ENCODE assay signal across 19 mouse cellular contexts in genomic region chr8:94841183-94841582, GRCm38 (mm10). TPM values are rescaled to one million over a fixed set of nuclear protein-coding genes. Genes with fewer than 3 reads are reported as not detected.
DNase-seq lines count a peak whose midpoint lies in the region; ATAC-seq and TF ChIP-seq lines count a peak whose summit lies in the region.
"Had no signal": no experiment of that assay in that cellular context is flagged by ENCODE, and none has a peak within 500 bp of the region (broad histone marks: within the 10 kb centered on the region; RNA-seq: fewer than 3 reads in every experiment).

No protein-coding gene starts in this region.

- H3K4me2 ChIP-seq in heart, embryonic 12.5 days: no peak overlapping the region
- H3K4me2 ChIP-seq in kidney, postnatal 0 days (ENCODE audit: low read length): no peak overlapping the region
- H3K4me2 ChIP-seq in lung, postnatal 0 days (replicated peaks; ENCODE audit: low read depth, low read length): no peak overlapping the region
- H3K4me2 ChIP-seq: embryonic facial prominence, embryonic 13.5 days; forebrain, embryonic 12.5 days; heart, embryonic 15.5 days; hindbrain, embryonic 14.5 days had no signal

- TF ChIP-seq EP300 in lung, postnatal 0 days (IDR thresholded peaks at IDR 0.05): no peak

- no peaks in the 10 kb centered on the region for H3K9me3 ChIP-seq in heart, embryonic 12.5 days (replicated peaks)
- H3K9me3 ChIP-seq in kidney, postnatal 0 days (replicated peaks; ENCODE audit: low read length): no peaks in the 10 kb centered on the region
- H3K9me3 ChIP-seq in lung, postnatal 0 days (ENCODE audit: low read length): no peaks in the 10 kb centered on the region
- H3K9me3 ChIP-seq: embryonic facial prominence, embryonic 13.5 days; forebrain, embryonic 12.5 days; heart, embryonic 10.5 days; heart, embryonic 15.5 days had no signal

- H3K27ac ChIP-seq in heart, embryonic 12.5 days (ENCODE audit: poor library complexity, severe bottlenecking): no peak overlapping the region
- H3K27ac ChIP-seq in kidney, postnatal 0 days: no peak overlapping the region
- H3K27ac ChIP-seq in lung, postnatal 0 days (ENCODE audit: low read length): no peak overlapping the region
- H3K27ac ChIP-seq: embryonic facial prominence, embryonic 13.5 days; forebrain, embryonic 12.5 days; heart, embryonic 10.5 days; heart, embryonic 15.5 days; hindbrain, embryonic 14.5 days had no signal

- WGBS in heart, embryonic 12.5 days: 41% methylated on average over 2 of the region's 2 CpGs
- WGBS in kidney, postnatal 0 days: 60% methylated on average over 2 of the region's 2 CpGs
- 42% methylated on average over 2 of the region's 2 CpGs for WGBS in lung, postnatal 0 days

- no peak overlapping the region for H3K4me3 ChIP-seq in heart, embryonic 12.5 days
- no peak overlapping the region for H3K4me3 ChIP-seq in kidney, postnatal 0 days (replicated peaks; ENCODE audit: low read depth, low read length)
- no peak overlapping the region for H3K4me3 ChIP-seq in lung, postnatal 0 days (ENCODE audit: low read depth, low read length)
- H3K4me3 ChIP-seq: embryonic facial prominence, embryonic 13.5 days; forebrain, embryonic 12.5 days; heart, embryonic 10.5 days; heart, embryonic 15.5 days had no signal

- ATAC-seq in heart, embryonic 12.5 days (ENCODE audit: insufficient number of reproducible peaks, low FRiP score): no peak
- no peak for ATAC-seq in kidney, postnatal 0 days (replicated peaks; ENCODE audit: low FRiP score, low read depth)
- ATAC-seq in lung, postnatal 0 days: no peak

- peak; percentile 52 for DNase-seq in heart, adult 11 months
- DNase-seq in kidney, postnatal 0 days (ENCODE audit: low spot score): no peak
- no peak for DNase-seq in kidney, postnatal 25 days
- DNase-seq in lung, postnatal 0 days (ENCODE audit: low spot score): peak; percentile 46
- no peak for DNase-seq in lung, adult 18-20 months
- no peak for DNase-seq in frontal cortex, postnatal 25 days (ENCODE audit: low spot score in 2 of 2)
- DNase-seq: adrenal gland, adult 2 months; adrenal gland, postnatal 25 days; cerebellum, adult 18-20 months; cerebellum, adult 9-11 months; cerebellum, postnatal 36 days; gastrocnemius, postnatal 10 days; heart, postnatal 14 days had no signal

- peaks cover 37% of the 10 kb centered on the region for H3K36me3 ChIP-seq in heart, embryonic 12.5 days
- peaks cover 20% of the 10 kb centered on the region for H3K36me3 ChIP-seq in kidney, postnatal 0 days (ENCODE audit: insufficient read depth, low read length)
- peaks cover 14% of the 10 kb centered on the region; the same call in 1 of the 2 replicates for H3K36me3 ChIP-seq in lung, postnatal 0 days (ENCODE audit: insufficient read depth, low read length)

- H3K9ac ChIP-seq in heart, embryonic 12.5 days: no peak overlapping the region
- peak overlapping the region; percentile 18; the same call in 1 of the 2 replicates for H3K9ac ChIP-seq in kidney, postnatal 0 days (ENCODE audit: low read depth, low read length)
- no peak overlapping the region for H3K9ac ChIP-seq in lung, postnatal 0 days (replicated peaks; ENCODE audit: low read depth)
- H3K9ac ChIP-seq: embryonic facial prominence, embryonic 13.5 days; forebrain, embryonic 12.5 days; heart, embryonic 15.5 days; hindbrain, embryonic 14.5 days had no signal

- no peaks in the 10 kb centered on the region for H3K27me3 ChIP-seq in heart, embryonic 12.5 days (replicated peaks)
- no peaks in the 10 kb centered on the region for H3K27me3 ChIP-seq in kidney, postnatal 0 days (ENCODE audit: insufficient read depth, low read length)
- no peaks in the 10 kb centered on the region for H3K27me3 ChIP-seq in lung, postnatal 0 days (replicated peaks; ENCODE audit: insufficient read depth, low read length)
- H3K27me3 ChIP-seq: embryonic facial prominence, embryonic 13.5 days; forebrain, embryonic 12.5 days; heart, embryonic 15.5 days had no signal

- peaks cover 13% of the 10 kb centered on the region for H3K4me1 ChIP-seq in heart, embryonic 12.5 days (replicated peaks)
- H3K4me1 ChIP-seq in kidney, postnatal 0 days (replicated peaks; ENCODE audit: insufficient read depth, low read length): peaks cover 8% of the 10 kb centered on the region; the same call in 1 of the 2 replicates
- peaks cover 5% of the 10 kb centered on the region; the same call in 1 of the 2 replicates for H3K4me1 ChIP-seq in lung, postnatal 0 days (ENCODE audit: insufficient read depth, low read depth, low read length)

- TF ChIP-seq CTCF in kidney, postnatal 0 days (IDR thresholded peaks at IDR 0.05; ENCODE audit: low read depth): peak; percentile 34
- TF ChIP-seq CTCF in lung, postnatal 0 days (IDR thresholded peaks at IDR 0.05): peak; percentile 32

RNA-seq across cellular contexts. Expression of gene Ciapin1, which starts 3.0 kb away (rescaled TPM):
- polyA plus RNA-seq in heart, embryonic 12.5 days (2016; fragmentation: Nextera tagmentation; extraction: Ambion mirVana): 102 and 109 TPM in 2 replicates
- polyA plus RNA-seq in kidney, postnatal 0 days (2015; fragmentation: Nextera tagmentation; extraction: Ambion mirVana): 112 and 129 TPM in 2 replicates
- polyA plus RNA-seq in lung, postnatal 0 days (2015; fragmentation: Nextera tagmentation; extraction: Ambion mirVana): 66.7 and 74.5 TPM in 2 replicates

RNA-seq across cellular contexts. Expression of gene Coq9, which starts 3.1 kb away (rescaled TPM):
- polyA plus RNA-seq in heart, embryonic 12.5 days (2016; fragmentation: Nextera tagmentation; extraction: Ambion mirVana): 118 and 121 TPM in 2 replicates
- 101 and 108 TPM in 2 replicates for polyA plus RNA-seq in kidney, postnatal 0 days (2015; fragmentation: Nextera tagmentation; extraction: Ambion mirVana)
- polyA plus RNA-seq in lung, postnatal 0 days (2015; fragmentation: Nextera tagmentation; extraction: Ambion mirVana): 47.1 and 51.4 TPM in 2 replicates

RNA-seq across cellular contexts. Expression of gene Polr2c, which starts 16.1 kb away (rescaled TPM):
- 122 and 126 TPM in 2 replicates for polyA plus RNA-seq in heart, embryonic 12.5 days (2016; fragmentation: Nextera tagmentation; extraction: Ambion mirVana)
- 129 and 132 TPM in 2 replicates for polyA plus RNA-seq in kidney, postnatal 0 days (2015; fragmentation: Nextera tagmentation; extraction: Ambion mirVana)
- polyA plus RNA-seq in lung, postnatal 0 days (2015; fragmentation: Nextera tagmentation; extraction: Ambion mirVana): 98.4 and 103 TPM in 2 replicates

RNA-seq across cellular contexts. Expression of gene Ccl17, which starts 30.9 kb away (rescaled TPM):
- 0.75 TPM in 1 of 2 replicates, not detected in the other for polyA plus RNA-seq in heart, embryonic 12.5 days (2016; fragmentation: Nextera tagmentation; extraction: Ambion mirVana)
- 0.69 and 1.2 TPM in 2 replicates for polyA plus RNA-seq in kidney, postnatal 0 days (2015; fragmentation: Nextera tagmentation; extraction: Ambion mirVana)
- polyA plus RNA-seq in lung, postnatal 0 days (2015; fragmentation: Nextera tagmentation; extraction: Ambion mirVana): 5.7 and 9.1 TPM in 2 replicates
- polyA plus RNA-seq: adrenal gland, adult 2 months; embryonic facial prominence, embryonic 13.5 days had no signal

RNA-seq across cellular contexts. Expression of gene Dok4, which starts 34.9 kb away (rescaled TPM):
- polyA plus RNA-seq in heart, embryonic 12.5 days (2016; fragmentation: Nextera tagmentation; extraction: Ambion mirVana): 53.3 and 54.2 TPM in 2 replicates
- 25.2 TPM in 2 replicates for polyA plus RNA-seq in kidney, postnatal 0 days (2015; fragmentation: Nextera tagmentation; extraction: Ambion mirVana)
- 42.7 and 47.5 TPM in 2 replicates for polyA plus RNA-seq in lung, postnatal 0 days (2015; fragmentation: Nextera tagmentation; extraction: Ambion mirVana)

Comparison
In these comparisons a context has a peak if more than half of its experiments do, and no peak if none do; other contexts are left out.
1. DNase-seq: peak in heart, adult 11 months (single experiment) and lung, postnatal 0 days (single experiment); none in kidney, postnatal 0 days (single experiment), kidney, postnatal 25 days (0 of 2), lung, adult 18-20 months (0 of 2) and frontal cortex, postnatal 25 days (0 of 2).